Mouse (Mus musculus) macrophage (primary cell): ENCODE results near the gene Pogk. TPM values are rescaled to one million over a fixed set of nuclear protein-coding genes. Genes with fewer than 3 reads are reported as not detected.
A peak's percentile ranks its signal among the peaks of the same experiment; 100 is the strongest.

Experiments
- H3K27ac ChIP-seq: fragments of 350-480 bp; formaldehyde crosslinking; 2 replicates; pipeline ENCODE4 v1.9.0; 2021
- H3K36me3 ChIP-seq: fragments of 350-480 bp; formaldehyde crosslinking; 2 replicates; pipeline ENCODE4 v1.9.0; 2021; ENCODE audit errors: inconsistent target
- H3K4me3 ChIP-seq: fragments of 350-480 bp; formaldehyde crosslinking; 2 replicates; pipeline ENCODE4 v1.9.0; 2021; ENCODE audit errors: inconsistent target
- H3K79me2 ChIP-seq: fragments of 350-480 bp; formaldehyde crosslinking; 2 replicates; pipeline ENCODE4 v1.9.0; 2021; ENCODE audit errors: inconsistent target
- WGBS: methylation state at CpG from one replicate; pipeline ENCODE4 v1.1.7; 2026; ENCODE audit warnings: inconsistent platforms; ENCODE audit not compliant: missing documents; 5-methylcytosine and 5-hydroxymethylcytosine counted together
- polyA plus RNA-seq: library from polyadenylated mRNA; stranded (reverse); fragments of 250-400 nt; gene quantifications from 3 replicates; pipeline ENCODE4 v1.2.4, GENCODE M21; 2018; ENCODE audit warnings: inconsistent platforms
- total RNA-seq, 78 experiments: library from RNA; depleted of rRNA; stranded (reverse); fragments of 250-400 nt; gene quantifications; 1 replicate in 9 of 78; 2 replicates in 24 of 78; 3 replicates in 43 of 78; 4 replicates in 2 of 78; pipeline ENCODE4 v1.2.4; 2018; ENCODE audit warnings: inconsistent platforms in 56 of 78

The Pogk gene
- total RNA-seq (2018; cell fraction: chromatin; rRNA removed): 100 to 1,000 TPM in 5 of 26 experiments, 10 to 100 TPM in 21; 14.5 to 126 (median 37.4) TPM
- 10 to 100 TPM; 11.7 to 47.0 (median 18.8) TPM for total RNA-seq (2018; cell fraction: cytosol; rRNA removed)
- 100 to 1,000 TPM in 1 of 26 experiments, 10 to 100 TPM in 25; 13.0 to 104 (median 32.5) TPM for total RNA-seq (2018; cell fraction: nucleus; rRNA removed)
- 8.7 to 14.4 TPM (median 9.8 TPM) in 3 replicates for polyA plus RNA-seq

DNA sequence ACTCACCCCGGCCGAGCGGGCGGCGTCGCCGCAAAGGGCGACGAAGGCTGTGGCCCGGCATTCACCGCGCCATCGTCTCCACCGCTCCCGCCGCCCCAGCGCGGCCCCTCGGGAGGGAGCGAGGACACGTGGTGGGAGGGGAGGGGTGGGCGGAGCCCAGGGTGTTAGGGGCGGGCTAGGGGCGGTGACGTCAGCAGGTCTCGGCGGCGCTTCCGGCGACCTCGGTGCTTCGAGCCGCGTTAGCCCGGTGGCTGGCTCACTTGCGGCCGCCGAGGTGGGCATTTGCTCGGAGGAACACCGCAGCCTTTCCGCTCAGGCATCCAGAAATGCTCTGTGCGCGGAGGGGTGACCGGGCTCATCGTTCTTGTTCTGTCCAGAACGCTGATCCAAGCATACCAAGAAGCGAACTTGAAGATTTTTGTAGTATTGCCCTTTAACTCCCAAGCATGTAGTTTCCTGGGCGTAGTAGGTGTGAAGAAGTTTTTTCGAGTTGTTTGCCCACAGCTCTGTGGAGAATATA is at the start of gene Pogk:
TSS of gene Pogk (minus strand) at position 163 of the 520 bp plus-strand sequence.
- H3K27ac ChIP-seq: no peak within 1 kb of the TSS
- 2% methylated on average over 48 of the region's 49 CpGs for WGBS

GRCm38 (mm10) chr1:166441992-166442391 is 32.3 kb upstream of the Pogk start:
- H3K36me3 ChIP-seq: no peaks in the 10 kb centered on the region
- H3K4me3 ChIP-seq: no peak overlapping the region
- no peaks in the 10 kb centered on the region for H3K79me2 ChIP-seq
- 77% methylated on average over 3 of the region's 3 CpGs for WGBS
- no peak overlapping the region for H3K27ac ChIP-seq

More for the DNA sequence above, at the start of gene Pogk:
- Histone ChIP-seq H3K36me3 (0 out of 2 replicates have a peak, but pooled peaks cover 12% of the 10 kb centered on the region), H3K4me3 (peak within 1 kb of the TSS; percentile 29; the same call in 1 of the 2 replicates), H3K79me2 (no peaks in the 10 kb centered on the region)

DNA sequence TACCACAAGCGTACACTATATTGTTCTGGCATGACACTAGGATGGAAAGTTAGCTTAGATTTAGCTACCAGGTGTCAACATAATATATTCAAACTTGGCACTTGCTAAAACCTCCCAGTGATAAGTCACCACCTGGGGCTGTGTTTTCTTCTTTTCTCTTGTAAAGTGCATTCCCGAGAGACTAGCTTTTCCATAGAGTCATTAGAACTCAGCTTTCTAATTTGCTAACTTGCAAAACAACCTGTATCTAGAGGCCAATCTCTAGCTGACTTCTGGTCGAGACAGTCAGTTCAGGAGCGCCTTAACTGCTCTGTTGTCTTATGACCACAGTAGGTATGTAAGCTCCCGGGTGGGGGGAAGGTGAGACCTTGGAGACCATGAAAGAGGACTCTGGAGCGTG is 29.8 kb upstream of the Pogk start:
- WGBS: 92% methylated on average over 6 of the region's 6 CpGs
- no peak overlapping the region for H3K27ac ChIP-seq

GRCm38 (mm10) chr1:166429809-166430431 is 20.3 kb upstream of the Pogk start:
- H3K36me3 ChIP-seq: no peaks in the 10 kb centered on the region
- 9% methylated on average over 10 of the region's 10 CpGs for WGBS
- peak overlapping the region; percentile 83 for H3K27ac ChIP-seq
- H3K4me3 ChIP-seq: peak overlapping the region; percentile 22; the same call in 1 of the 2 replicates
- no peaks in the 10 kb centered on the region for H3K79me2 ChIP-seq

More for the DNA sequence above, 29.8 kb upstream of the Pogk start:
- Histone ChIP-seq H3K4me3 (no peak overlapping the region), H3K36me3 (no peaks in the 10 kb centered on the region), H3K79me2 (no peaks in the 10 kb centered on the region)

DNA sequence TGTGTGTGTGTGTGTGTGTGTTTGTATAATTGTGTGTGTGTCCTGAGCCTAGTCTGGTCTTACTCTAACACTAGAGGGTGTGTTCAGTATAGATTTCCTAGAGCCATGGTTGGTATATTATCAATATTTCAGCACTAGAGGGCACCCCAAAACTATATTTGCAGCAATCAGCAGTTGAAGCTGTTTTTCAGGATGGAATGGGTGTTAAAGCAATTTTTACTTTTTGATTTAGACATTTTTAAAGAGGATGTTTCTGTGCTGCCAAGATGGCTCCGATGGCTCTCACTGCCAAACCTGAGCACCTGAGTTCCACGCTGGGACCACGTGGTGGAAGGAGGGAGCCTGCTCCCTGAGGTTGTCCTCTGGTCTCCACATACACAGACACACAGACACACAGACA is 19.4 kb upstream of the Pogk start:
- Histone ChIP-seq H3K27ac (peak overlapping the region; percentile 83), H3K4me3 (peak overlapping the region; percentile 22; the same call in 1 of the 2 replicates), H3K79me2 (no peaks in the 10 kb centered on the region), H3K36me3 (no peaks in the 10 kb centered on the region)
- WGBS: 10% methylated on average over 3 of the region's 3 CpGs

GRCm38 (mm10) chr1:166412266-166412665 is 2.6 kb upstream of the Pogk start:
- no peak overlapping the region for H3K4me3 ChIP-seq
- H3K36me3 ChIP-seq: no peaks in the 10 kb centered on the region
- no peaks in the 10 kb centered on the region for H3K79me2 ChIP-seq
- no peak overlapping the region for H3K27ac ChIP-seq
- WGBS: 95% methylated on average over 3 of the region's 3 CpGs

- H3K36me3 ChIP-seq: no peaks in the 10 kb centered on the region
- 92% methylated on average over 1 of the region's 1 CpGs for WGBS
Observed at GRCm38 (mm10) chr1:166411541-166411940, 1.9 kb upstream of the Pogk start.

GRCm38 (mm10) chr1:166409177-166409700 is 424 bp downstream of the Pogk start:
- WGBS: 2% methylated on average over 45 of the region's 45 CpGs
- no peaks in the 10 kb centered on the region for H3K79me2 ChIP-seq
- H3K36me3 ChIP-seq: 0 out of 2 replicates have a peak, but pooled peaks cover 12% of the 10 kb centered on the region
- H3K4me3 ChIP-seq: peak overlapping the region; percentile 29; the same call in 1 of the 2 replicates
- H3K27ac ChIP-seq: no peak overlapping the region

More at GRCm38 (mm10) chr1:166411541-166411940, 1.9 kb upstream of the Pogk start:
- H3K27ac ChIP-seq: no peak overlapping the region
- H3K79me2 ChIP-seq: no peaks in the 10 kb centered on the region
- H3K4me3 ChIP-seq: no peak overlapping the region

DNA sequence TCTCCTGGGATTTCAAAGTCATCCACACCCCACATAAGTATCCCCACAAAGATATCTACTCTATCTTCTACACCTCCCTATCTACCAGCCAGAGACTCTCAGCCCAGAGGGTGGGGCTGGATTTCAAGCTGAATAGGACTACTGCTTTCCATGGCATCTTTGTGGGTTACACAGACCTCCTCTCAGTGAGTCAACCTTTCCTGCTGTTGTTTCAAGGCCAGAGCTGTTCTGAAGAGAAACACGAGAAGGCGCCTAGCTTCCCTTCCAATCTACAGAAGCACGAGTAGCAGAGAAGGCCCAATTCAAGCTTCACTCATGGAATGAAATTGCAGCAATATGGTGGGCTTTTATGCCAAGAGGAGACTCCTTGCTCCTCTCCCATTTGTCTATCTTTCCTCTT is 5.8 kb downstream of the Pogk start:
- 82% methylated on average over 3 of the region's 3 CpGs for WGBS
- Histone ChIP-seq H3K36me3 (peaks cover 23% of the 10 kb centered on the region; the same call in 1 of the 2 replicates), H3K27ac (no peak overlapping the region), H3K4me3 (no peak overlapping the region), H3K79me2 (no peaks in the 10 kb centered on the region)

DNA sequence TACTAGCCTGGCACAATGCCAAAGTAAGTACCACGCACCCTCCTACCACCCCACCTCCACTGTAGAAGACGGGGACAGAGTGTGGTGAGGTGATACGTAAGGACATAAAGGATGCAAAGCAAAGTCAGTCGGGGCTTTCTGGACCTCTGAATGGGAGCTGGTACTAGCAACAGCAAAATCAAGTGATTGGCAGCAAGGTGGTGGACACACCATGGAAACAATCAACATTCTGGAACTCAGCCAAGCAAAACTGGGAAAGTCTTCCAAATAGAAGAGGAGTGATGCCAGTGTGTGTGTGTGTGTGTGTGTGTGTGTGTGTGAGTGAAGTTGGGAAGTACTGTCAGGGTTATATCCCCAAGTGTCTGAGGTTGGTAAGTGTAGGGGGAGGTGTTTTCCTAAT is 7.7 kb downstream of the Pogk start:
- 100% methylated on average over 4 of the region's 4 CpGs for WGBS
- H3K4me3 ChIP-seq: no peak overlapping the region
- peaks cover 40% of the 10 kb centered on the region; the same call in 1 of the 2 replicates for H3K36me3 ChIP-seq
- no peak overlapping the region for H3K27ac ChIP-seq
- no peaks in the 10 kb centered on the region for H3K79me2 ChIP-seq

- no peak overlapping the region for H3K4me3 ChIP-seq
- peaks cover 45% of the 10 kb centered on the region; the same call in 1 of the 2 replicates for H3K36me3 ChIP-seq
Observed at GRCm38 (mm10) chr1:166401455-166401854, 8.2 kb downstream of the Pogk start.

DNA sequence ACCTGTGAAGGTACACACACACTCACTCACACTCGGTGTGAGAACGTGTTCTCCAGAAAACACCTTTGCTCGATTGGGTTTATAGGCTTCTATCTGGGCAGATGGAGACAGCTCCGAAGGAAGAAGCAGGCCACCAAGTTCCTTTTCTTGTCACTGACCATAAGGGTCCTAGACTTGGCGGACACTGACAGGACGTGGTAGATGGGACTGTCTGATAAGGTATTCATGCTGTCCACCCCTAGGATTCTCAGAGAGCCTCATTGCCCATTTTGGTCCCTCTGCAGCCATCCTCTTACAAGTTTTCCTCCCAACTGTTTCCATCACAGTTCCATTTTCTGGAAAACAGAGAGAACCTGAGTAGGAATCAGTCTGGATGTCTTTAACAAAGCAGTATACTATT is 13.3 kb downstream of the Pogk start:
- H3K4me3 ChIP-seq: no peak overlapping the region
- no peak overlapping the region for H3K27ac ChIP-seq
- peaks cover 65% of the 10 kb centered on the region for H3K36me3 ChIP-seq

More at GRCm38 (mm10) chr1:166401455-166401854, 8.2 kb downstream of the Pogk start:
- Histone ChIP-seq H3K27ac (no peak overlapping the region), H3K79me2 (no peaks in the 10 kb centered on the region)

GRCm38 (mm10) chr1:166395661-166396060 is 14.0 kb downstream of the Pogk start:
- WGBS: 94% methylated on average over 5 of the region's 5 CpGs

More for the DNA sequence above, 13.3 kb downstream of the Pogk start:
- H3K79me2 ChIP-seq: no peaks in the 10 kb centered on the region
- 90% methylated on average over 6 of the region's 6 CpGs for WGBS

DNA sequence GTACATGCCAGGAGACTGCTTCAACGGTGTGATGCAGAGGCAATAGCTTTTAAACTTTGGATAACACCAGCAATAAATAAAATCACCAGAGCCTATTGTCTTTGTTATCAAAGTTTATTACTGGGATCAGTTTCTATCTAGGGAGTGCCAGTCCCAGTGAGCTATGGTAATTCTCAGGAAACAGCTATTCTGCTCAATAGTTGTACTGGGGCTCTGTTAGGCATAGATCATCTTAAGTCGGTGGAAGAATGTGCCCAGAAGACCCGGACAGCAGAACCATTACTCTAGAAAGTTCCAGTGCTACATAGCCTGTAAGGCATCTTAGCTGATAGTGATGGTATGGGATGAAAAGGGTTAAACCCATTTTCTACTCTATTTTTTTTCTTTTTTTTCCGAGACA is 14.9 kb downstream of the Pogk start:
- Histone ChIP-seq H3K36me3 (peaks cover 79% of the 10 kb centered on the region), H3K4me3 (no peak overlapping the region), H3K27ac (no peak overlapping the region), H3K79me2 (no peaks in the 10 kb centered on the region)
- 88% methylated on average over 4 of the region's 4 CpGs for WGBS

More at GRCm38 (mm10) chr1:166395661-166396060, 14.0 kb downstream of the Pogk start:
- Histone ChIP-seq H3K36me3 (peaks cover 72% of the 10 kb centered on the region), H3K79me2 (no peaks in the 10 kb centered on the region), H3K4me3 (no peak overlapping the region), H3K27ac (no peak overlapping the region)

DNA sequence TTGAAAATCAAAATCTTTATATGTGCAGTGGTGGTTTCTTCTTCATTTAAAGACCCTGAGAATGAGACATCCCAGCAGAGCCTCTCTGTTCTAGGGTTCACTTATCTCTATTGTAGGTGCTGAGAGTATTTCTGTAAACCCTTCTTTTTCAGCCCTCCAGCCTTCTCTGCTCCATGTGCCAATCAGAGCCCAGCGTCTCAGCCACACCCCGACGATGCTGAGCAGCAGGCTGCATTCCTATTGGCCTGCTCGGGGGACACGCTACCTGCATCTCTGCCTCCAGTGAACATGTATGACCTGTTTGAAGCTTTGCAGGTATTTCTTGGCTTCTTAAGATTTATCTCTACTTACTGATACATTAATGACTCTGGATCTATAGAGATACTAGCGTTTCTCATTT is 18.0 kb downstream of the Pogk start:
- Histone ChIP-seq H3K27ac (no peak overlapping the region), H3K79me2 (no peaks in the 10 kb centered on the region), H3K4me3 (no peak overlapping the region), H3K36me3 (peaks cover 80% of the 10 kb centered on the region)
- WGBS: 93% methylated on average over 4 of the region's 6 CpGs
